Mouse (Mus musculus) forebrain, postnatal 0 days (tissue): ENCODE results near the gene Sec24a. TPM values are rescaled to one million over a fixed set of nuclear protein-coding genes. Genes with fewer than 3 reads are reported as not detected.
A peak's percentile ranks its signal among the peaks of the same experiment; 100 is the strongest.
"Not testable (repeated sequence)": the region's sequence is repeated elsewhere in the genome, so short reads cannot be mapped to it uniquely, and the experiment has no call there.

Source experiments
- ATAC-seq: fragments of 200-750 bp; cut with Nextera tagmentation; 2 replicates; pipeline ENCODE4 v1.8.0; 2017; ENCODE audit warnings: mild to moderate bottlenecking, moderate library complexity
- DNase-seq: peaks from one replicate; pipeline ENCODE4 v3.0.0-alpha.2; 2015
- H3K27ac ChIP-seq: fragments of 300-500 bp; sonication (generic); 2 replicates; pipeline ENCODE4 v1.5.1; 2014; ENCODE audit warnings: low read depth, mild to moderate bottlenecking, antibody characterized with exemption, low read length, moderate library complexity, mixed read lengths
- H3K27me3 ChIP-seq: fragments of 300-500 bp; sonication (generic); 2 replicates; pipeline ENCODE4 v1.6.1; 2014; ENCODE audit warnings: mild to moderate bottlenecking, low read length, mixed read lengths; ENCODE audit not compliant: insufficient read depth
- H3K36me3 ChIP-seq: fragments of 300-500 bp; sonication (generic); 2 replicates; pipeline ENCODE4 v1.6.1; 2014; ENCODE audit warnings: mild to moderate bottlenecking, moderate library complexity; ENCODE audit not compliant: insufficient read depth
- H3K4me1 ChIP-seq: fragments of 300-500 bp; sonication (generic); 2 replicates; pipeline ENCODE4 v1.6.1; 2014; ENCODE audit warnings: antibody characterized with exemption; ENCODE audit not compliant: insufficient read depth
- H3K4me2 ChIP-seq: fragments of 300-500 bp; sonication (generic); 2 replicates; pipeline ENCODE4 v1.6.1; 2014; ENCODE audit warnings: low read depth, mild to moderate bottlenecking, moderate library complexity
- H3K4me3 ChIP-seq: fragments of 300-500 bp; sonication (generic); 2 replicates; pipeline ENCODE4 v1.5.1; 2014; ENCODE audit warnings: low read depth, low read length, mixed read lengths
- H3K9ac ChIP-seq: fragments of 300-500 bp; sonication (generic); 2 replicates; pipeline ENCODE4 v1.6.1; 2014; ENCODE audit warnings: mild to moderate bottlenecking
- H3K9me3 ChIP-seq: fragments of 300-500 bp; sonication (generic); 2 replicates; pipeline ENCODE4 v1.6.1; 2016; ENCODE audit warnings: low read length
- CTCF ChIP-seq: sonication (generic); IDR thresholded peaks from 2 replicates; pipeline ENCODE4 v1.5.1; 2016; ENCODE audit warnings: antibody characterized with exemption, control low read depth, low read depth
- WGBS: fragments of 180-500 bp; shearing (Covaris S2); extraction: QIAGEN DNeasy Blood & Tissue Kit; methylation state at CpG from one replicate; pipeline ENCODE4 v1.1.7; 2014; 5-methylcytosine and 5-hydroxymethylcytosine counted together
- polyA plus RNA-seq: library from polyadenylated mRNA; unstranded; fragments of >200 nt; fragmentation: Nextera tagmentation; extraction: Ambion mirVana; gene quantifications from 2 replicates; pipeline ENCODE4 v1.2.1, GENCODE M21; 2015
- total RNA-seq: library from RNA; depleted of rRNA; stranded (reverse); fragments of >200 nt; gene quantifications from 2 replicates; pipeline ENCODE4 v1.2.3, GENCODE M21; 2014

Gene Sec24a
- total and polyA plus RNA-seq, 2 experiments from 2014 or later: 9.3 to 12.6 TPM

DNA sequence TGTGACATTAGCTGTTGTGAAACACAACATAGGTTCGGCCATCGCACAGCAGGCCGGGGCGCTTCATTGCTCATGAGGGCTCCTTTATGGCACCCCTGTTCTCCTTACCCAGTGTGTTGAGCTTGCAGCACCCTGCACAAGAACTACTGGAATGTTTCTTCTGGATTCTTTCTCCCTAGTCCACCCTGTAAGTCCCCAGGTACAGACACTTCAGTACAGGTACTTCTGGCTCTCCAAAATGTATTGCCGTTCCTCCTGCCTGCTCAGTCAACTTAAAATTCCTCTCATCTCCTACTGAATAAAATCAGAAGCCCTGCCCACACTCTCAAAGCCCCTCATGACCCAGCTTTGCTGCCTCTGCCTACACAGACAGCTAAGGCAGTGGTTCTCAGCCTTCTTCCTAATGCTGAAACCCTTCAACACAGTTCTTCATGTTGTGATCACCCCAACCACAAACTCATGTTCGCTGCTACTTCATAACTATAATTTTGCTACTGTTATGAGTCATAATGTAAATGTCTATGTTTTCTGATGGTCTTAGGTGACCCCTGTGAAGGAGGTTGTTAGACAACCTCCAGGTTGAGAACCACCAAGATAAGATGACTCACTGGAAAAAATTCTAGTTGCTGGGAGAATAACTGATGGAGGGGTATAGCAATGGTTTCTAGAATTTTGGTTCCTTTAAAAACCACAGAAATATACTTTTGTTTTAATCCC lies 3.3 kb downstream of the Sec24a start:
- no peak overlapping the region for H3K27ac ChIP-seq
- no peaks in the 10 kb centered on the region for H3K36me3 ChIP-seq
- no peaks in the 10 kb centered on the region for H3K9me3 ChIP-seq
- H3K4me2 ChIP-seq: no peak overlapping the region
- ATAC-seq (no peak), DNase-seq (no peak)
- 84% methylated on average over 6 of the region's 6 CpGs for WGBS
- TF ChIP-seq CTCF: no peak
- peaks cover 12% of the 10 kb centered on the region; the same call in 1 of the 2 replicates for H3K4me1 ChIP-seq
- H3K27me3 ChIP-seq: no peaks in the 10 kb centered on the region
- no peak overlapping the region for H3K4me3 ChIP-seq
- no peak overlapping the region for H3K9ac ChIP-seq

DNA sequence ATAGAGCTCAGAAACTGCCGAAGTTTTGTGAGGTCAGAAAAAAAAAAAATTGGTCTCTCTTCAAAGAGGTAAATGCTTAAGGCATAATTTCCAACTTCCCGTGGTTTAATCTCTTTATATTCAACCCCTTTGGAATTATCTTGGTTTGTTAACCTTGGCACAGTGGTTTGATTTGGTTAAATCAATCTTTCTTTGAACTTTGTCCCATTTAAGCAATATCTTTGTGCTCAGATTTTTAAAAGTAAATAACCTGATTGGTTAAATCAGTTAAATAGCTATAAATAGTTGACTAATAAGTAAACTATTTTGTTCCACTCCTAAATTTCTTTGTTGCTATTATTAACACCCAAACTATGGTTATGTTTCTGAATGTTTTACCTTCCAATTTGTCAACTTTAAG lies 4.2 kb downstream of the Sec24a start:
- 81% methylated on average over 2 of the region's 2 CpGs for WGBS
- DNase-seq (no peak), ATAC-seq (no peak)
- Histone ChIP-seq H3K27ac (no peak overlapping the region), H3K9ac (no peak overlapping the region), H3K36me3 (no peaks in the 10 kb centered on the region), H3K9me3 (no peaks in the 10 kb centered on the region), H3K4me2 (no peak overlapping the region), H3K4me3 (no peak overlapping the region), H3K4me1 (peaks cover 13% of the 10 kb centered on the region; the same call in 1 of the 2 replicates), H3K27me3 (no peaks in the 10 kb centered on the region)
- TF ChIP-seq CTCF: no peak

DNA sequence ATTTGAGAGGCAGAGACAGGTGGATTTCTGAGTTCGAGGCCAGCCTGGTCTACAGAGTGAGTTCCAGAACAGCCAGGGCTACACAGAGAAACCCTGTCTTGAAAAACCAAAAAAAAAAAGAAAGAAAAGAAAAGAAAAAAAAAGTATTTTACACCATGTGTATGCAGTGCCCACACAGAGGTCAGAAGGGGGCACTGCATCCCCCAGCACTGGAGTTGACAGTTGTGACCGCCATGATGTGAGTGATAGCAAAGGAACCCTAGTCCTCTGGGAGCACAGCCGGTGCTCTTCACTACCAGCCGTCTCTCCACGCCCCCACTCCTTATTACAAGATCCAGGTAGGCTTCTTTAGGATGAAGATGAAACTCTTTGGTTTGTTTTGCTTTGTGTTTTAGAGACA lies 5.2 kb downstream of the Sec24a start:
- H3K36me3 ChIP-seq, H3K4me2 ChIP-seq, DNase-seq, H3K4me3 ChIP-seq, ATAC-seq, H3K9ac ChIP-seq, H3K27ac ChIP-seq, H3K27me3 ChIP-seq, H3K9me3 ChIP-seq: not testable (repeated sequence)
- H3K4me1 ChIP-seq: peaks cover 13% of the 10 kb centered on the region; the same call in 1 of the 2 replicates
- WGBS: 89% methylated on average over 5 of the region's 5 CpGs

DNA sequence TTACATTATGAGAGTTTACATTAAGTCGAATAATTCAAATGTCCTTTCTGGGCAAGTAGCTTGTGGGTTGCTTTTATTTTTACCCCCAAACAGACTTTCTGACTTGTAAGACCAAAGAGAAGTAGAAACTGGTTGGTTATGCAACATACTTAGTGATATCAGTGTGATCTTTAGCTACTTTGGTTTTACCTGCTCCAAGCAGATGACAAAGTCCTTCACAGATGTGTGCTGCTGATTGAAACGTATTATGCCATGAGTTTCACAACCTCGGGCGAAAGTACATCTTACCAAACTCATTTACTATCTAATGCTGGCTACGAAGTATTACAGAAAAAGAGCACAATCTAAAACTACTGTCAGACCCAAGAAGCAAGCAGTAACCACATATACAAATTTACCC lies 5.8 kb downstream of the Sec24a start:
- TF ChIP-seq CTCF: no peak
- Histone ChIP-seq H3K9ac (no peak overlapping the region), H3K27me3 (no peaks in the 10 kb centered on the region), H3K4me1 (peaks cover 8% of the 10 kb centered on the region; the same call in 1 of the 2 replicates), H3K4me2 (no peak overlapping the region), H3K27ac (no peak overlapping the region), H3K36me3 (no peaks in the 10 kb centered on the region), H3K4me3 (no peak overlapping the region), H3K9me3 (no peaks in the 10 kb centered on the region)
- 92% methylated on average over 5 of the region's 5 CpGs for WGBS
- DNase-seq (no peak), ATAC-seq (no peak)

DNA sequence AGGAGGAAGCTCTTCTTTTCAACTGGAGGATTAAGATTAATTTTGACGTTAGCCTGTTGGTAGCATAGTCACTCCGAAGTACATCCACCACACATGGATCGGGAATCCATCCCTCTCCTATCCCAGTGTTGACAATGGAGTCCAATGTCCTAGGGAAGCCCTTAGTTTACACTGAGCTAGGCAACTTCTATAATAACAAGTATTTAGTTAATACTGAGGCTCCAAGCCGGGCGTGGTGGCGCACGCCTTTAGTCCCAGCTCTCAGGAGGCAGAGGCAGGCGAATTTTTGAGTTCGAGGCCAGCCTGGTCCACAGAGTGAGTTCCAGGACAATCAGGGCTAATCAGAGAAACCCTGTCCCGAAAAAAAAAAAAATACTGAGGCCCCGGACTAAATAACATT lies 6.4 kb downstream of the Sec24a start:
- DNase-seq (no peak), ATAC-seq (no peak)
- no peaks in the 10 kb centered on the region for H3K27me3 ChIP-seq
- TF ChIP-seq CTCF: no peak
- H3K4me3 ChIP-seq: peak overlapping the region; percentile 96
- no peaks in the 10 kb centered on the region for H3K36me3 ChIP-seq
- no peaks in the 10 kb centered on the region for H3K9me3 ChIP-seq
- peak overlapping the region; percentile 76; the same call in 1 of the 2 replicates for H3K27ac ChIP-seq
- 75% methylated on average over 11 of the region's 11 CpGs for WGBS
- peak overlapping the region; percentile 77 for H3K4me2 ChIP-seq
- H3K4me1 ChIP-seq: peaks cover 8% of the 10 kb centered on the region; the same call in 1 of the 2 replicates
- peak overlapping the region; percentile 89 for H3K9ac ChIP-seq

DNA sequence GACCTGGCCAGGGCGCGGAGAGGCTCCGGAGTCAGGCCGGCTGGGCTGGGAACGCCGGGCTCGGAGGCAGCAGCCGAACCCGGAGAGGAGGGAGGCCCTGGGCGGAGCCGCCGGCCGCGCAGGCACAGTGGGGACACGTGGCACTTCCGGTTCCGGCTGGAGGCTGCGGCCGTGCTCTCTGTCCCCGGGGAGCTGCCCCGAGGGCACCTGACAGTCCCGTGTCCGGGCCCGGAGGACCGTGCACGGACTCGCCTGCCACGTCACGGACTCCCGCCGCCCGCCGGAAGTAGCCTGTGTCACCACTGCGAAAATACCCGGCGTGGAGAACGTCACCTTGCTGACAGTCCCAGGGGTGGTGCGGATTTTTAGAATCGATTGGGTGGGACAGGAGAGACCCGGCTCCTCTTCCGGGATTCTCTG lies 7.1 kb downstream of the Sec24a start:
- peak; percentile 99 for ATAC-seq

DNA sequence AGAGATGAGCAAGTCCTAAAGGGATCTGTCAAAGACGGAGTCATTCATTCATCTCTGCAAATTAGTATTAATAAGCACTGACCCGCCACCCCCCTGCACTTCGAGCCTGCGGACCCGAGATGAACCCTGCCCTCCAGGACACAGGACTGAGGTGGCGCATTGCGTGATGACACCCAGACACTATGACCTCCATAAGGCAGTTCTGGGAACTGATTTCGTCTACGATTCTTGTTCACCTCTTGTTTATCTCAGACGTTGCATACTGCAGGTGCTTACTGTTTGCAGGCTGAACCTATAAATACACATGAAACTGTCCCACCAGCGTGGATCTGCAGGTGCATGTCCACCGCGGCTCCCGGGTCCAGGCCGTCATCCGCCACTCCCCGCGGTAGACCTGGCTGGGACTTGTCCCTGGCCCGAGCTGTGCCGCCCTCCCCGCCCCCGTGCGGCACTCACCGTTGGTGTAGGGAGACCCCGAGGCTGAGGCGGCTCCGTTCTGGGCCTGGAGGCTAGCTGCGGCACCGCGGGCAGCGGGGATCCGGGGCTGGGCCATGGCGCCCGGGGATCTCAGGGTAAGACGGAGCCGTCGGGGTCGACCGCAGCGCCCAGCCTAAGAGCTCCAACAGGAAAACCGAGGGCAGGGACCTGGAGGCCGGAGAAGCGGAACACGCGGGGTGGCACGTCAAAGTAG lies 7.7 kb downstream of the Sec24a start:
- Histone ChIP-seq H3K27me3 (no peaks in the 10 kb centered on the region), H3K27ac (peak overlapping the region; percentile 76), H3K4me3 (peak overlapping the region; percentile 96), H3K4me2 (peak overlapping the region; percentile 77), H3K36me3 (no peaks in the 10 kb centered on the region), H3K9ac (peak overlapping the region; percentile 89), H3K4me1 (peaks cover 8% of the 10 kb centered on the region; the same call in 1 of the 2 replicates), H3K9me3 (no peaks in the 10 kb centered on the region)
- TF ChIP-seq CTCF: no peak
- DNase-seq: peak; percentile 2
- peak; percentile 75 for ATAC-seq
- WGBS: 1% methylated on average over 45 of the region's 46 CpGs

More for the DNA sequence above, 7.1 kb downstream of the Sec24a start:
- H3K27me3 ChIP-seq: no peaks in the 10 kb centered on the region
- under 1% methylated on average over 41 of the region's 41 CpGs for WGBS
- H3K9me3 ChIP-seq: no peaks in the 10 kb centered on the region
- H3K4me2 ChIP-seq: peak overlapping the region; percentile 77
- H3K9ac ChIP-seq: peak overlapping the region; percentile 89
- peak; percentile 89 for DNase-seq
- peaks cover 8% of the 10 kb centered on the region; the same call in 1 of the 2 replicates for H3K4me1 ChIP-seq
- H3K36me3 ChIP-seq: no peaks in the 10 kb centered on the region
- H3K27ac ChIP-seq: peak overlapping the region; percentile 76
- peak overlapping the region; percentile 96 for H3K4me3 ChIP-seq
- TF ChIP-seq CTCF: no peak

DNA sequence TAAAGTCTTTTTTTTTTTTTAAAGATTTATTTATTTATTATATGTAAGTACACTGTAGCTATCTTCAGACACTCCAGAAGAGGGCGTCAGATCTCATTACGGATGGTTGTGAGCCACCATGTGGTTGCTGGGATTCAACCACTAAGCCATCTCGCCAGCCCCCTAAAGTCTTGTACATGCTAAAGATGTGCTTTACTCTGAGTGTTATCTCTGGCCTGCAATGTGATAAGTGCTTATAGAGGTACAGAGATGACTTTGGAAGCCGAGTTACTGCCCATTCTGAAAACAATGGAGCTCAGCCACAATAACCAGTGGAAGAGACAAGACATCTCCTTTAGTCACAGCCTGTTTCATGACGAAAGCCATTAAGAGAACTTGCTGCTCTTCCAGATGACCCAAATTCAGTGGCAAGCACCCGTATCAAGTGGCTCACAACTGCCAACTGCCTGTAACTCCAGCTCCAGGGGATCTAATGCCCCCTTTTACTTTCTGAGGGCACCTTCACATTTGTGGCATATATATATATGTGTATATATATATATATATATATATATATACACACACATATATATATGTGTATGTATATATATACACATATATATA lies 11.7 kb downstream of the Sec24a start:
- not testable (repeated sequence) for H3K4me1 ChIP-seq, H3K27me3 ChIP-seq, H3K9ac ChIP-seq, H3K4me3 ChIP-seq, H3K9me3 ChIP-seq, ATAC-seq, H3K27ac ChIP-seq, H3K36me3 ChIP-seq, DNase-seq, H3K4me2 ChIP-seq
- WGBS: 87% methylated on average over 6 of the region's 6 CpGs
